Mouse (Mus musculus) left cerebral cortex, adult 8-10 months (tissue): ENCODE data around the gene Fgfr2. TPM values are rescaled to one million over a fixed set of nuclear protein-coding genes. Genes with fewer than 3 reads are reported as not detected.

Experiments
- DNase-seq, 2 experiments: peaks; one replicate each; pipeline ENCODE4 v3.0.0; 2022; ENCODE audit warnings: low spot score in 2 of 2
- total RNA-seq, 4 experiments: library from RNA; stranded (reverse); gene quantifications; 2 replicates each; pipeline ENCODE4 v1.2.4; 2022

Gene Fgfr2
- total RNA-seq: 10 to 100 TPM; 50.6 to 73.1 (median 64.8) TPM

- DNase-seq: peak; percentile 24 to 28
Measured at GRCm38 (mm10) chr7:133123244-133123998, at the start of gene Fgfr2. Fgfr2 (minus strand) TSS chr7:133123350.

GRCm38 (mm10) chr7:133171403-133172032, 48.4 kb upstream of the Fgfr2 start:
- DNase-seq: no peak

- no peak for DNase-seq
Measured at GRCm38 (mm10) chr7:133168928-133169327, 45.8 kb upstream of the Fgfr2 start.

GRCm38 (mm10) chr7:133167903-133168302, 44.8 kb upstream of the Fgfr2 start:
- no peak for DNase-seq

- no peak for DNase-seq
Measured at GRCm38 (mm10) chr7:133164770-133165169, 41.6 kb upstream of the Fgfr2 start.

GRCm38 (mm10) chr7:133163011-133163410, 39.9 kb upstream of the Fgfr2 start:
- DNase-seq: no peak

- no peak for DNase-seq
Measured at GRCm38 (mm10) chr7:133162131-133162530, 39.0 kb upstream of the Fgfr2 start.

- no peak for DNase-seq
Measured at GRCm38 (mm10) chr7:133161362-133162080, 38.4 kb upstream of the Fgfr2 start.

- no peak for DNase-seq
Measured at GRCm38 (mm10) chr7:133159519-133159918, 36.4 kb upstream of the Fgfr2 start.

GRCm38 (mm10) chr7:133155621-133156020, 32.5 kb upstream of the Fgfr2 start:
- no peak for DNase-seq

- no peak for DNase-seq
Measured at GRCm38 (mm10) chr7:133154846-133155245, 31.7 kb upstream of the Fgfr2 start.

- DNase-seq: no peak
Measured at GRCm38 (mm10) chr7:133139689-133140336, 16.7 kb upstream of the Fgfr2 start.

- no peak for DNase-seq
Measured at GRCm38 (mm10) chr7:133133552-133133951, 10.4 kb upstream of the Fgfr2 start.

GRCm38 (mm10) chr7:133132702-133133101, 9.6 kb upstream of the Fgfr2 start:
- DNase-seq: no peak

- no peak for DNase-seq
Measured at GRCm38 (mm10) chr7:133124701-133125485, 1.7 kb upstream of the Fgfr2 start.

GRCm38 (mm10) chr7:133123999-133124700, 1.0 kb upstream of the Fgfr2 start, which contains the start of gene Ctbp2:
Ctbp2 (minus strand) TSS chr7:133124354.
- peak; percentile 24 to 39 for DNase-seq

- peak in 1 of 2 experiments; percentile 5 for DNase-seq
Measured at GRCm38 (mm10) chr7:133122379-133123243, 539 bp downstream of the Fgfr2 start.

- peak in 1 of 2 experiments; percentile 12 for DNase-seq
Measured at GRCm38 (mm10) chr7:133121661-133122378, 1.3 kb downstream of the Fgfr2 start.
